14 mouse cellular contexts compared by ENCODE assay signal in genomic region chr8:78536716-78537115, GRCm38 (mm10).
"Had no signal": no experiment of that assay in that cellular context is flagged by ENCODE, and none has a peak within 500 bp of the region (broad histone marks: within the 10 kb centered on the region; RNA-seq: fewer than 3 reads in every experiment).

No protein-coding gene starts in this region.

- H3K4me3 ChIP-seq: lung, embryonic 15.5 days; megakaryocyte, embryonic 14.5 days; midbrain, embryonic 13.5 days; midbrain, embryonic 15.5 days; neural tube, embryonic 12.5 days; stomach, embryonic 15.5 days had no signal

- DNase-seq: liver, postnatal 0 days; lung, adult 2 months; lung, postnatal 14 days; lung, postnatal 36 days; right cerebral cortex, postnatal 14 days; thymus, adult 2 months; thymus, postnatal 25 days; thymus, postnatal 4 days had no signal

- H3K27me3 ChIP-seq: lung, embryonic 15.5 days; megakaryocyte, embryonic 14.5 days; midbrain, embryonic 13.5 days; midbrain, embryonic 15.5 days; neural tube, embryonic 12.5 days; stomach, embryonic 15.5 days had no signal

- H3K4me1 ChIP-seq: lung, embryonic 15.5 days; midbrain, embryonic 13.5 days; midbrain, embryonic 15.5 days; neural tube, embryonic 12.5 days had no signal

- H3K9me3 ChIP-seq: lung, embryonic 15.5 days; megakaryocyte, embryonic 14.5 days; midbrain, embryonic 13.5 days; midbrain, embryonic 15.5 days; neural tube, embryonic 12.5 days; stomach, embryonic 15.5 days had no signal

- H3K36me3 ChIP-seq: stomach, embryonic 15.5 days had no signal
